Mouse (Mus musculus) frontal cortex, postnatal 14 days (tissue): ENCODE data around the gene Nrap.
A peak's percentile ranks its signal among the peaks of the same experiment; 100 is the strongest.
"Not testable (repeated sequence)": the region's sequence is repeated elsewhere in the genome, so short reads cannot be mapped to it uniquely, and the experiment has no call there.

Experiments used
- DNase-seq, 2 experiments: peaks; one replicate each; pipeline ENCODE4 v3.0.0; 2022; ENCODE audit warnings: low spot score in 2 of 2

The Nrap gene

DNA sequence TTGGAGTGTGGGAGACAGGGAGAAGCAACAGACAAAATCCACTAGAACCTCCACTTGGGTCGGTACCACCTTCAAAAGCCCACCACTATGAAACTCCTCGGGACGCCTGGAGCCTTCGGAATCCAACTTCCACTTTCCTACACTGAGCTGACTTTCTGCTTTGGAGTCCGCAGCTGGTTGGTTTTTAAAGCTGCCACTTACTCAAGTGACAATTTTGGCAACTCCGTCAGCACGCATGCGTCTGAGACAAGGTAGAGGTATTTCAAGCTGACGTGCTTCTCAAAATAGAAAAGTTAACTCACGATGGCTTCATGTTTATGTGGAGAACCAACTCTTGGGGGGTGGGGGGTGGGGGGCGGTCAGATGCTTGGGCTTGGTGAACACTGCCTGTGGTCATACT is at the start of gene Nrap:
Gene Nrap (minus strand): TSS at position 159 of the 400 bp plus-strand sequence.
- DNase-seq: no peak

DNA sequence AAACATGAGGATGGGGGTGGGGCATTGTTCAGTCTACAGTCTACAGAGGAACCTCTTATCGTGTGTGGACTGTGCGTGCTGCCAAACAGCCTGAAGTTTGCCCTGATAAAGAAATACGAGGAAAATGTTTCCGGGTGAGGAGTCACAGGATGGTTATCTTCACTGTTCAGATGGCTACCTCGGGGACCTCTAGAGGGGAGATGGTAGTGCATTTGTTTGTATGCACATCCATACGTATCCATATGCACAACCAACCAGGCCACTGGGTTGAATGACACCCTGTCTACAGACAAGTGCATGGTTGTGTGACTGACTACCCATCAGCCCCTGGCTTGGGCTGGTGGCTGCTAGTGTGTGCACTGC is 49.2 kb upstream of the Nrap start:
- DNase-seq: no peak

DNA sequence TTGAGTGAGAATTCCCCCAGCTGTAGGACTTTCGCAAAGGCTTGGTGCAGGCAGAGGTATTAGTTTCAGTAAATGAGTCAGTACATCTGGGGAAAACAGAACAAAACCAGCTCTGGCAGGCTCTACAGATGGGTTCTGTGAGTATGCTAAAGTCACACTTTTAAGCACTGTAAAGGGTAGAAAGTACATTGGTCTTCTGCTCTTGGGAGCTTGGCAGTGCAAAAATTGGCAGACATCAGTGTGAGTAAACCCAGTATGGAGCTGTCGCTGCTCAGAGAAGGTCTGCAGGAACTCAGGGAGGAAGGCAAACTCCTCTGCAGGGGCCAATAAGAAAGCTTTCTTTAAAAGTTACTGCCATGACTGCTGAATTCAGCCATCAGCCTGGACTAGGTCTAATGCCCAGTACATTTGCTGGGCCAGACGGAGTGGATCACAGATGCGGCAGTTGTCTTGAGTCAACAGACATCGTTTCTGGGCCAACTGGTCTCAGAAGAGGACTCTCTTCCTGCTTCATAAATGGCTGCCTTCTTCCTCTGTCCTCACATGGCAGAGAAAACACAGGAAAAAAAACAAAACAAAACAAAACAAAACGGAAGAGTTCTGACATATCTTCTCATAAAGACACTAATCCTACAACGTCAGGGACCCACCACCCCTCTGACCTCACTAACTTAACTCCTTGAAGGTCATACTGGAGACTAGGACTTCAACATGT is 48.7 kb upstream of the Nrap start:
- no peak for DNase-seq

DNA sequence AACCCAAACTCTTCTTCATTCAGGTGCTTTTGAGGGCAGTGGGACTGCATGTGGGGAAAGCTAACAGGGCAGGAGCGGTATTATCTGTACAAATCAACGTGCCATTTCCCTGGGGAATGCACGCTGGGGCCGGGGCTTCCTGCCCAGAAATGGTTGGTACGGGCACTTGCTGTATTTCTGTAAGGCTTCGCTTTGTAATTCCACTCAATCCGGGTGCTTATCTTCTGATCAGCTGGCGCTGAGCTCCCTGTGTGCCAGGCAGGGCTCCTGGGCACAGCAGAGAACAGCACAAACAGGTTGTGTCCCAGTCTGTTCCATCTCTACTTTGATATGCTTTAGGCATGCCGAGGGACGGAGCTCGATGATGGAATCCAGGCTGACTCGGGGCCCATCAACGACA is 46.5 kb upstream of the Nrap start:
- no peak for DNase-seq

DNA sequence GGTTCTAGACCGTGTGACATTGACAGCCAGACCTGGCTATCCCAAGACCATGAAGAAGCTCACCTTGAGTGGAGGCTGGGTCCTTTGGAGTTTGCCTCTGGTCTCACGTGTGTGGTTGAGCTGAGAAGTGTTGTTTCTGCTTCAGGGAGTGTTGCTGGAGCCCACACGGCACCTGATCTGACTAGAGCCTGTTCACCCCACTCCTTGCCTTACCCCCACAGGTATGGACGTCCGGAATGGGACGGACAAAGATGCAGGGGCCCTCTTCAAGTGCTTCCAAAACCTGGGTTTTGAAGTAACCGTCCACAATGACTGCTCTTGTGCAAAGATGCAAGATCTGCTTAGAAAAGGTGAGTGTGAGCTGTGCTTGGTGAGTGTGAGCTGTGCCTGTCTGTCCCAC is 43.7 kb upstream of the Nrap start:
- no peak for DNase-seq

DNA sequence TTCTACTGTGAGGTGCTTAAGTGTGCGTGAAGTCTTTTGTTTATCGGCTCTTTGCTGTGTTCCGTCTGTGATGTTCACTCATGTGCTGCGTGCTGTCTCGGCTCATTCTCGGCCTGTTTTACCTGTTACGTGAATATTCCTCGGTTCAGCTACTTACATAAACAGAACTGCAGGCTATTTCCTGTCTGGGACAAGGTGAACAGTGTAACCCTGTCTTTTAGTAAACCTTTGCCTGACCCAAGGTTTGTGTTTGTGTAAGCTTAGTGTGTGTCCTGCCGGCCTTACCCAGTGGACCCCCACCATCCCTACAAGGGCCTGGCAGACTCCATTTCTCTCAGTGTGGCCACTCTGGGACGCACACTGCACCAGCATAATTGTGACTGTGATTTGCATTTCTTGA is 42.9 kb upstream of the Nrap start:
- DNase-seq: no peak

DNA sequence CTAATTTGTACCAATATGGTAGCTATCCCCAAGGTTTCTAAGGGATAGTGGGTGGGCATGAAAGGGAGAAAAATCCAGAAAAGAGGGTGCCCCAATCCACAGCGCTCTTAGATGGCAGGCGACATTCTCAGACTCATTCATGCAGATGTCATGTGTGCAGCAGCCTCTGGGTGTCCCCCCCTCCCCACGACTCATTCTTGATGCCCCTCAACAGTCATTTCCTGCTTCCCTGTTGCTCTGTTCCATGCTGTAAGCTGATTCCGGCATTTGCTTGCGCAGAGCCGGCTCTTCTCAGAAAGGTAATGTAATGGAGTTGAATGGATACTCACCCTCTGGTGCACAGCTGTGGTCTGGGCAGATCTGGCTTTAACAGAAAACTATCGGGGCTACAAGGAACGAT is 40.5 kb upstream of the Nrap start:
- DNase-seq: no peak

DNA sequence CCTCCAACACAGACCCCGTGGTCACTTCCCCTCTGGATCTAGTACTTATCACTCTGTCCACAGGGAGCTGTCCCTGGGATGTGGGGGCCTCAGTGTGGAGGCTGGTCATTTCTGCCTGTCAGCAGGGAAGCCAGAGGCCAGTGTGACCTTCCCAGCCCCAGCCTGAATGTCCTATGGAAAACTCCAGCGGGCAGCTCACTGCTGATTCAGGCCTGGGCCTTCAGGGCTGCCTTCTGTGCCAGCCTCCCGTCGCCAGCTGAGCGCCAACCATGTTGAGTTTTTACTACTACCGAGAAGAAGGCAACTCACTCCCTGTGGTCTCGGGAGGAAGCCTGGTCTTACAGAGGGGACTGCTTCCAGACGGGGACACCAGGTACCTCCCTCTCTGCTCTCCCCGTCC is 35.7 kb upstream of the Nrap start:
- DNase-seq: no peak

DNA sequence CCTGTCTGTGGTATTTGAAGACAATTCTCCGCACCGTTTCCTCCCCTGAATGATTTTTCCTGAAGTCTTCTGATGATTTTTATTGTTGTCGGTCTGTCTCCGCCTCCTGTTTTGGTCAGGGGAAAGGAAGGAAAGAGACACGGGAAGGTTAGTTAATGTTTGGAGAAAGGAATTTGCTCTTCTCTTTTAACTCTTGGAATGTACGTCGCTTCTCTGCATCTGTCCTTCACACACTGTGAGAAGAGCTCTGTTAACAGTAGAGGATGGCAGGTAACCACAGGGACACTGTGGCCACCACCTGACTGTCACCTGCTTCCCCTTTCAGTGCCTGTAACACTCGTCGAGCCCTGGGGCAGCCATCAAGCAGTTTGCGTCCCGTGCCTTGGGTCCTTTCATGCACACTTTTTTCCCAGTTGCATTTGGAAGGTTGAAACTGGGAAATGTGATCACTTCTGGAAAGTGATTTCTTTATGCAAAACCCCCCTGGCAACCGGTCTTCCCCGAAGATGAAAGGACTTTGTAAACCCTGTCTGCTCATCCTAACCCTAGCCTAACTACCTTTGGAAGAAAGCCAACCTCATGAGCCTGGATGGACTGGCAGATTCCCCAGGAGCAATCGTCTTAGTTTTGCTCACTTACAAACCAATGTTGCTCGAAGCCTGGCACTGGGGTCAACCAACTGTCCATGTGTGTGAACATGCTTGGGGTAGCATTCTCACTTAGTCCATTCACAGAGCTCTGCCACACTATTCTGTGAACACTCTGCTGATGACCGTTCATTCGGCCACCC is 35.0 kb upstream of the Nrap start:
- no peak for DNase-seq

DNA sequence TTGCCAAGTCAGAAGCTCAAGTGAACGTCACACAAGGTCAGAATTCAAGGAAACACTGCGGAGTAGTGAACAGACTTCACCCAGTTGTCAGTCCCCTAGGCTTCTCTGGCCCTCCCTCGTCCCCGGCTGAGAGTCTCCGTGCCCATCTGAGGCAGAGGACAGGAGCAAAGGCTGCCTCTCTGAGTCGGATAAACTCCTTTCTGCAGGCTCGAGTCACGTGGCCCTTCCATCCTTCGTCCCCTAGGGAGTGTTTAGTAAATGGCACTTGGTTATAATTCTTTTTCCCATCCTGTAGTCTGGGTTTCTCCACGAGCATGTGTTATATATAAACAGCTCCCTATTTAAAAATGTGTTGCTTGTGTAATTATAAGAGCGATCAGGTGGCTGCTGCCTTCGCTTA is 33.5 kb upstream of the Nrap start:
- DNase-seq: peak; percentile 27 to 36

DNA sequence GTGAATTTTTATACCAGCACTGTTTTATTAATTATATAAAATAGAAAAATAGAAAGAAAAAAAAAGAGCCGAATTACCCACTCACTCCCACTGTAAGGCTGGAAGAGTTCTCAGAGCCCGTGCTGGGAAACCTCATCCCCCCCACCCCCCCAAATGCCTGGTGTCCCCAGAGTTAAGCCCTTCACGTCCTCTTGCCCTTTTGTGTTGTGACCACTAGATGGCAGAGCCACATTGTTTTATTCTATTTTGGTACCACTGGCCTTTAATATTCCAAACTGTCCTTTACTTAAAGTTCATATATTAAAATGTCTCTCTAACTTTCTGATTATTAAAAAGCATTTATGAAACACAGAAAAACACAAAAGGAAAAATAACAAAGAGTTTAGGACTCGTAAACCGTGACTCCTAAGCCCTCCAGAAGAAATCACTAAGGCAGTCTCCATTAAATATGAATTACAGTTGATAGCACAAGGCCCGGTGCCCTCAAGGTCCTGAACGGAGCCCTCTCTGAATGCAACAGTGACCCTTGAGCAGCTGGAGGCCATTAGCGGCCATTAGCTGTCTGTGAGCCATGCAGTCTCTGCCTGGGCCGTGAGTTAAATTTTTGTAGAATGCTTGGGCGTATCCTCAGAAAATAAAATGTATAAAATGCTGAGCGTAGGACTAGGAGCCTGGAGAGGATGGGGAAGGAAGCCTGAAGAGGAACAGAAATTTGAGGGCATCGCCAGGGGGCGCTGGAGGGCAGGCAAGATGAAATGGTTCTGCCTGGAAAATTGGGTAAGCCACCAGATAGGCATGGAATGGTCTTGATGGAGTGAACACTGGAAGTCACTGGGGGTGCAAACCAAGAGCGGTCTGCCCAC is 32.9 kb upstream of the Nrap start:
- peak; percentile 84 to 92 for DNase-seq

DNA sequence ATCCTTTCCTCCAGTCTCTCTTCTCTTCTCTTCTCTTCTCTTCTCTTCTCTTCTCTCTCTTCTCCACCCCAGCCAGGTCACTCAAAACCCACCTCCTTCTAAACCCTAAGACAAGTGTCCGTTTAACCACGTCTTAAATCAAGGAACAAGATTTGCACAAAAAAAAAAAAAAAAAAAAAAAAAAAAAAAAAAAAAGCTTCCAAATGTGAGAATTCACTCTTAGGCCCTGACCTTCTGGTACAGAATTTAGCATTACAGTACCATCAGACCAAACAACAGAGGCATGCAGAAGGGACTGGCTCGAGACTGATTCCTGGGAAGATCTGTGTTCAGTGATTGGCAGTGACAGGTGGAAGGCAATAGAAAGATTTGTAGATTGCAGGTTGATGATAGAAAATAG is 30.5 kb upstream of the Nrap start:
- no peak for DNase-seq

DNA sequence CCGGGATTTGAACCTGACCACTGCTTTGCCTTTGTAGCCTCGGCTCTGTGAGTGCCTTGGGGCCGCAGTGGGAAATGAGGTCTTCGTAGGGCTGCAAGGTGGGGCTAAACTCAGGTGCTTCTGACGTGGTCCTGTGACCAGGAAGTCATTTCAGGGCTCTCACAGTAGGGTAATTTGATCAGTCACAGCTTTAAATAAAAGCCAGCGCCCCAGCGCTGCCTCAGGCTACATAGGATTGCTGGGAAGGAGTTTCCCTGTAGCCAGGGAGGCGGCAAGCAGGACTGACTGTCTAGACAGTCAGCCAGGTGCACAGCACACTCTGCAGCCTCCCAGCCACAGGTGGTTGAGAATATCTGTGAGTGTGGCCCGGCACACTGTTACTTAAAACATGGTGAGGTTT is 29.6 kb upstream of the Nrap start:
- no peak for DNase-seq

DNA sequence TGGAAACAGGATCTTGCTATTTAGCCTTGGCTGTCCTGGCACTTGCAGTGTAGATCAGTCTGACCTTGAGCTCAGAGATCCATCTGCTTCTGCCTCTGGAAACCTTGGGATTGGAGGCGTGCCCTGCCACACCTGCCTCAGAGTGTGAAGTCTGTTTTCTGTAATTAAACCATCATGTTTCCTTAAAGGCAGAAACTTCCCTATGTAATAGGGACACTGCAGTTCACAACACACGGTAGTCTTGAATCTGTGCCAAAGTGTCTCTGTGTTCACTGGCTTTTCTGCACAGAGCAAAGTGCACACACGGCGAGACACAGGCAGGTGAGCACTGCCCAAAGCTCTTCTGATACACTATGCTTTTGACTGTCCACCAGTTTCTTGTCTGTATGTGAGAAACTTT is 28.6 kb upstream of the Nrap start:
- DNase-seq: no peak

DNA sequence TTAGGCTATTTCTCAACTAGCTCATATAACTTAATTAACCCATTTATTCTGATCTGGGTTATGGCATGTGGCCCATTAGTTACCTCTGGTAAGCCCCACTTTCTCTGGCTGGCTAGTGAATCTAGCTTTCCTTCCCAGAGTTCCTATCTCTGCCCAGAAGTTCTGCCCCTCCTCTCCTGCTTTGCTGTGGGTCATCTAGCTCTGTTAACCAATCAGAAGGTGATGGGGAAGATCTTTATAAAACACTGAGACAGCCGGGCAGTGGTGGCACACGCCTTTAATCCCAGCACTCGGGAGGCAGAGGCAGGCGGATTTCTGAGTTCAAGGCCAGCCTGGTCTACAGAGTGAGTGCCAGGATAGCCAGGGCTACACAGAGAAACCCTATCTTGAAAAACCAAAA is 20.0 kb upstream of the Nrap start:
- DNase-seq: not testable (repeated sequence)

DNA sequence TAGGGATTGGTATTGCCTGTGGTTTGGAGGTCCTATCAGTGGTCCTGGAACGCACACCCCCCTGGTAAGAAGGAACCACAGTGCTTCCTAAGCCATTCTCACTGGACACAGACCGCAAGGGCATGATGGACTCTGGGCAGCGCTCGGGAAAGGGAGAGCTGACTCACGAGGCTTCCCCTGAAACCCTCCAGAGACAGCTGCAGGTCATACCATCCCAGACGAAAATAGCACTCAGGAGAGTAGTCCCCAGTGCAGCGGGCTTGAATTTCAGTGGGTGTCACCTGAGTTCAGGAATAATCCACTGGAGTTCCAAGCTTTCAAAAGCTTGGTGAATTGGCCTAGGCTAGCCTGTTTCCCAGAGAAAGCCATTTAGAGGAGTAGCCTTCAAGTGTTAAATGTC is 16.7 kb upstream of the Nrap start:
- no peak for DNase-seq

DNA sequence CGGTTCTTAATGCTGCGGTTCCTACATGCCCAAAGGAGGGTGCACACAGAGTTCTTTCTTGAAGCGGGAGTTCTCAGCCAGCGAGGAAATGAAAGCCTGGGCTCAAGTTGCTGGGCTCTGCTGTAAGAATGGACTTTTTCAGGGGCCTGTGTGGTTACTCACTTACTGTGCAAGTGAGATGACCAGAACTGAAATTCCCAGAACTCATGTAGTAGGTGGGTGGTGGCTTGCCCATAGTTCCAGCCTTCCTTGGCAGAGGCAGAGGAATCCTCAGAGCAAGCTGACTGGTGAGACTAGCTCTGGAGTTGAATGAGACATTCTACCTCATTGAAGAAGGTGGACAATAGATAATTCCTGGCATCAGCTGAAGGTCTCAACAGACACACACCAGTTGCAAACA is 16.0 kb upstream of the Nrap start:
- DNase-seq: no peak

DNA sequence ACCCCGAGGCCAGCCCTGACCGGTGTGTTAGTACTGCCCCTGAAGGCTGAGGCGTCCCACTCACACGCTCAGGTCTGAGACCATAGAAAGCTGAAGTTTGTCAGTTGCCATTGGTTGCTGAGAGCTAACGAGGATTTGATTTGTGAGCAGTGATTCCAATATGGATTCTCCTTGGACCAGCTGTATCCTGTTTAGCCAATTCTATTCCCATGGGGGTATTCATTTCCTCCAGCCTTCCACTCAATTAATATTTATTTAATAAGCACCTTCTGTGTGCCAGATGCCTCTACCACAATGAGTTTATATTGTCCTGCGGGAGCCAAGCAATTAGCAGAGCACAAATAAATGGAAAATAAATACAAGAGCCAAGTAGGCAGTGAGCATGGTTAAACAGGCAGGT is 12.0 kb upstream of the Nrap start:
- no peak for DNase-seq

DNA sequence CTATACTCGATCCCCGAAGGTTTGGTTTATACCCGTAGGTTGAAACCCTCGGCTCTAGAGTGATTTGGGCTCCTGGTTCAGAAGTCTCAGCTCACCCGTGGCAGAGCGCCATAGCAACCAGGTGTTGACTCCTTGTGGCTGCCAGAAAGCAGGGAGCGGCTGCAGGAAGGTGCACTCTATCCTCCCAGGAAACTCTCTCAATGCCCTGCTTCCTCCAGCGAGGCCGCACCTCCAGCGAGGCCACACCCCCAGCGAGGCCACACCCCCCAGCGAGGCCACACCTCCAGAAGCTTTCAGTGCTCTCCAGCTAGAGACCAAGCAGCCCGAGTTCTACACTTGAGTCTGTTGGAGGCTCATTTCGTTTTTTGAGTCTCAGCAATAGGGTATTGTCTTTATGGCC is 10.4 kb upstream of the Nrap start:
- DNase-seq: no peak

DNA sequence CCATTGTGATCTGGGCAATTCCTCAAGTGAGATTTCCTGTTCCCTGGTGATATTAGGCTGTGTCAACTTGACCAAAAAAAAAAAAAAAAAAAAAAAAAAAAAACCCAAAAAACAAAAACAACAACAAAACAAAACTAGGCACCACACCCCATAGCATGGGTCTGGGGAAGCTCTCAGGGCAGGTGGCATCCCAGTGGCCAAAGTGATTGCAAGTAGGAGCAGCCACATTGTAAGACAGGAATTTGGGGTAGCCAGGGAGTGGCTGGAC is 8.6 kb upstream of the Nrap start:
- DNase-seq: no peak

DNA sequence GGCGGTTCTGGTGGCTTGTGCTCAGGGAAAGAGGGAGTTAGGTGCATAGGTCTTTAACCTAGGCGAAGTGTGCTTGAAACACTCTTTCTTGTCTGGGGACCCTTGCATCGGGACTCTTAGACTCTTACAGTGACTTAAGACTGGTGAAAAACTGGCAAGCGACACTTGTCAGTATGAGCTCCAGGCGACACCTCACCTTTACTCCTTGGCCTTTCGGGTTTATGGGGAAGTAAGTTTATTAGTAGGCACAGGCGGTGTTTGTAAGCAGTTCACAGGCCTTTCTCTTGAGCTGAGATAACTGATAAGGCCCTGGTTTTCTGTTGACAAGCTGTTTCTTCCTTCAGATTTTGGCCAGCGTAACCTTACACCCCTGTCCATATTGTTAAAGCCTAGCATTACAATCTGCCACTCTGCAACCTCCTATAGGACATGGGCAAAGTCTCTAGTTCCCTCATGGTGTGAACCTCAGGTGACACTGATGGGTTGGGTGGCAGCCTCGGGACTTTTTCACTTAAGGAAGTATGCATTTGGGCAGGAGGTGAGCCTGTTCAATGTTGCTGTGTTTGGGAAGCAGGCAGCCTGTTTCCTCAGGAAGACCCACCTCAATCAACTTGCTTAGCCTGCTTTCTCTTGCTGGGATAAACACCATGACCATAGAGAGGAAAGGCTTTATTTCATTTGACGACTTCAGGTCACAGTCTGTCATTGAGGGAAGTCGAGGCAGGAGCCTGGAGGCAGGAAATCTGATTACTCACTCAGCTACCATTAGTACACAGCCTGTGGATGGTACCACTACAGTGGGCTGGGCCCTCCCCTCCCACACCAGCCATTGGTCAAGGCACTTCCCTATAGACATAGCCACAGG is 8.1 kb upstream of the Nrap start:
- DNase-seq: no peak
